Mouse (Mus musculus) c-Kit-positive CD71-negative TER-119-negative erythroid progenitor cells, embryonic 14.5 days (primary cell): ENCODE results near the gene 4931406C07Rik.
A peak's percentile ranks its signal among the peaks of the same experiment; 100 is the strongest.

Experiments used
- DNase-seq: peaks from one replicate; pipeline ENCODE4 v3.0.0-alpha.2; 2013; ENCODE audit warnings: low read depth

4931406C07Rik gene

DNA sequence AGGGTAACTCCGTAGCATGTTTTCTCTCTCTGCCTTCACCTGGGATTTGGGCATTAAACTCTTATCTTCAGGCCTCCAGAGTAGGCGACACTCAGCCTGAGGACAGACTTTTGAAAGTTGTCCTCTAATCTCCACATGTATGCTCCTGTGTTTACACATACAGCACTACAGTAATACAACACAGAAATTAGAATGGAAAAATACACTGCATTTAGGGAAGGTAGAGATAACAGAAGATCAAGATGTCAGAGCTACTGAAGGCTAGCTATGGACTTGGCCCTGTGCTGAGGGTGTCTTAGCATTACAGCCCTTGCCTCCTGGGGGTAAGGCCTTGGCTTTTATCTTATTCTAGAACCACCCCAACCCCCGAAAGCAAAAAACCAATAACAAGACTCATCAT is 17.8 kb downstream of the 4931406C07Rik start:
- no peak for DNase-seq

DNA sequence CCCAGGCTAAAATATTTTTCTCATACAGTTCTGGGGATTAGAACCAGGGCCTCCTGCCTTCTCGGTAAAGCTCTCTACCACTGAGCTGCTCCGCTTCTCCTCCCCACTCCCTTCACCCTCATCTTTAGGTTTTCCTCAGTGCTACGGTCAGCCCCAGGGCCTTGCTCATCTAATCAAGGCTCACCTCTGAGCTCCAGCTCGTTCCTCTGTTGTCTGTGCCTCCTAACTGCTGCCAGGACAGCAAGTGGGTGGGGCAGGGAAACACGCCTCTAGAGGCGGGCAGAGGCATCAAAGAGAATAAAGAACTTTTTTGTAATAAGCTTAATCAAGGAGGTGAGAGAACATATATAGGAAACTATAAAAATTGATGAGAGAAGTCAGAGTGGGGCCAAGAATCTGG is 18.4 kb downstream of the 4931406C07Rik start:
- no peak for DNase-seq

- no peak for DNase-seq
These were observed 20.8 kb downstream of the 4931406C07Rik start for GRCm38 (mm10) chr9:15285443-15285842.

DNA sequence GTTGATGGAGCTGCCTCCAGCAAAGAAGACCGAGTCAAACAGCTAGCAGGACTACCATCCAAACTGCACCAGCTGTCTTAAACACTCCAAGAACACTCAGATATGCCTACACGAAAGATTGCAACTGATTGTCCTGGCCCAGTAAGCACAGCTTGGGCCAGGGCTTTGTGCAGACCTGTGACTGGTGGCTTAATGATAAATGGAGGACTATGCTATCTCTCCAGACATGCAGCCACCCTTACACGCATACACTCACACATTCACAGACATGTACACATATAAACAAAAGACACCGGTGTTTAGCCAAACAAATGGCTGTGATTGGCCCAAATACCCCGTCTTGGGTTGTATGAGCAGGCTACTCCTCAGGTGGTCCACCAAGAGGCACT is 25.8 kb downstream of the 4931406C07Rik start:
- DNase-seq, result no peak

DNA sequence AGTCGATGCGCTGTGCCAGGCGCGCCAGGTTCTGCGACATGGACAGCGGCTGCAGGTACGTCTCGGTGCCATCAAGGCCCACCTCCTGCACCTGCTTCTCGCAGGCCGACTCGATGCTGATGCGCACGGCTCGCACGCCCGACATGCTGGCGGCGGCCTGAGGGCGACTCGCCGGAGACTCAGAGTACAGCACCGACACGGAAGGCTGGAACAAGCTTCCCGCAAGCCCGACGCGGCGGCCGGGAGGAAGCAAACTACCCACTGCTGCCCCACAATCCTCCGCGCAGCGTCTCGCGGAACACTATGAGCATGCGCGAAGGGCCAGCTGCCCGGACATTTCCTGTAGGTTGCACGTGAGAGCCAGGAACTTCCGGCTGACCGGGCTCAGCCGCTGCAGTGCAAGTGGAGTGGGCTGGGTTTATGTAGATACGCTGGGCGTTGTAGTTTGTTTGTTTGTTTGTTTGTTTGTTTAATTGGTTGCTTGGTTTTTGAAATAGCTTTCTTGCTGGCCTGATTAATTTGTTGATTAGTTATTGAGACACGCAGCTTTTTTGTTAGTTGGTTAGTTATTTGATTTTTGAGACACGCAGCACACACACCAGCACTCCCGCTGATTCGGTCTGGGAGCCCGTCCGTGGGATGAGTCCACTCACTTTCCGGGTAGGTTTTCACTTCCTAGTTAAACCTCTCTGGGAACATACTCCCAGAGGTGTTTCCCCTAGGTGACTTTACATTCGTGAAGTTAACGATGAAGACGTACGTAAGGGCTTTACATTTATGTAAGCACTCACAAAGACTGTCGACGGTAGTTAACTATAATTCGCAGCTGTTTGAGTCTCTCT is 26.4 kb downstream of the 4931406C07Rik start, which contains the start of gene Med17:
Gene Med17, minus strand, starts transcription at position 283 of the 842 bp plus-strand sequence.
- peak; percentile 91 for DNase-seq

DNA sequence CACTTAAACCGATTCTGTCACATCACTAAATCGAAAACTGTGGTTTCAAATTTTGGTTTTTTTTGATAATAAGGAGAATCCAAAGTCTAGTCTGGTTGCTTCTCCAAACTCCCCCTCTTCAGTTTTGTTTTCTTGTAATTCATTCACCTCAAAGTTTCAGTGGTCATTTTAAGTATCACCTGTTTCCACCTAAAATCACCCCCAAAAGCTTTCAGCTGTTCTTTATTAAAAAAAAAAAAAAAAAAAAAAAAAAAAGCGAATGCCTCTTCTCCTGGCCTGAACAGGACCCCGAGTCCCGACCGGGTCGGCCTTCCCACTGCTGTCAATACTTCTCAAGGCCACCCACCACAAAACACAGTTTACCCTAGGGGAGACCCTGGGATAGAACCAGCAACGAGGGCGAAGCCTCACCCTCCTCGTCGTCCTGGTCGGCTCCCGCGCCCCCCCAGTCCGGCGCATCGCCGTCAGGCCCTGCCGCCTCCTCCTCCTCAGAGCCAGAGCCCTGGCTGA is 27.1 kb downstream of the 4931406C07Rik start:
- DNase-seq, result no peak

GRCm38 (mm10) chr9:15278343-15278742 is 27.9 kb downstream of the 4931406C07Rik start:
- no peak for DNase-seq

DNA sequence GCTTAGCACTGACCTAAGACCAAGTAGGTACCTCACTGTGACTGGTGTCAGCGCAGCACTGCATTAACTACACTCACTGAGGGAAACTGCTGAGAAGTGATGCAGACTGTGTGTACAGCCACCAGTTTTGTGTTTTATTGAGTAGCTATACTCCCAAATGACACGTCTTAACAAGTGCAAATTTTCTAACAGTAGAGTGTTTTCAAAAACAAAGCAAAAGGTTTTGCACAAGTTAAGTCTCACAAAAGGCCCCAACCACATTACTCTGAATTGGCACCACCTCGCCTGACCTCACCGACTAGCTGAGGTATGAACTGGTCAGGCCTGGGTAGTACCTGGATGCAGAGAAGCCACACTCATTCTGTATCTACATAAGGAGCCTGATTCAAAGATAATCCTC is 29.4 kb downstream of the 4931406C07Rik start:
- no peak for DNase-seq

DNA sequence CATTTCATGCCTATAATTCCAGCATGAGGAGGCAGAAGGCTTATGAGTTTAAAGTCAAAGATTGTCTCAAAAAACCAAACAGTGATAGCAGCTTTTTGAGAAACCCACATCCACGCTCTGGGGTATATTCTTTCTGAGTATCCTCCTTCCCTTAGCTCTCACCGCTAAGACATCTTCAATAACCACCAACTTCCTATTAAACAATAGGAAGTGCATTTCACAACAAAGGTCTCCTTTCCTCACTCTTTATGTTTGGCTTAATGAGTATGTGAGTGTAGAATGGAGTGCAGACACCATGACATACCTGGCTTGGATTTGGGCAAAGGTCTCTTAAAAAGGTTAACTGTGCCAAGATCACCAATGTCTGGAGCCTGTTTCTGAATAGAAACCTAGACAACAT is 32.3 kb downstream of the 4931406C07Rik start:
- DNase-seq, result no peak

GRCm38 (mm10) chr9:15263487-15263886 is 42.8 kb downstream of the 4931406C07Rik start:
- no peak for DNase-seq

DNA sequence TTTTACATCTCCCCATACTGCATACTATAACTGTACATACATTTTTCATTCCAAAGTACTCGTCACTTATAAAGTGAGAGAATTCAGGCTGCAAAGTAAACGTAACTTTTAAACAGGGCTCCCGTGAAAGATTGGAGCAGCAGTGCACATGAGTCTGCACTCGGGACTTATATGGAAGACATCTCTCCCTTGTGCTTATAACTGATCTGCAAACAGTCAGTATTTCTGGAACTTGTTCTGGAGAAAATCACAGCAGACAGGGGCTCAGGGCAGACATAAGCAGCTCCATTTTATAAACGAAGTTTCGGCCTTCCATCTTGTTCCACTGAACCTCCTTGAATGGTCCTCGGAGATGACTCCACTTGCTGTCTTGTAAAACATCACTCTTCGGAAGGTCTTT is 44.3 kb downstream of the 4931406C07Rik start:
- DNase-seq, result no peak

GRCm38 (mm10) chr9:15256214-15256613 is 50.0 kb downstream of the 4931406C07Rik start:
- no peak for DNase-seq

- no peak for DNase-seq
These were observed 51.7 kb downstream of the 4931406C07Rik start for GRCm38 (mm10) chr9:15254501-15254900.

GRCm38 (mm10) chr9:15252196-15252595 is 54.1 kb downstream of the 4931406C07Rik start:
- DNase-seq, result no peak

GRCm38 (mm10) chr9:15250376-15250775 is 55.9 kb downstream of the 4931406C07Rik start:
- DNase-seq, result no peak

GRCm38 (mm10) chr9:15245319-15246075 is 60.8 kb downstream of the 4931406C07Rik start:
- no peak for DNase-seq

- DNase-seq, result no peak
These were observed 64.1 kb downstream of the 4931406C07Rik start for GRCm38 (mm10) chr9:15242130-15242529.

DNA sequence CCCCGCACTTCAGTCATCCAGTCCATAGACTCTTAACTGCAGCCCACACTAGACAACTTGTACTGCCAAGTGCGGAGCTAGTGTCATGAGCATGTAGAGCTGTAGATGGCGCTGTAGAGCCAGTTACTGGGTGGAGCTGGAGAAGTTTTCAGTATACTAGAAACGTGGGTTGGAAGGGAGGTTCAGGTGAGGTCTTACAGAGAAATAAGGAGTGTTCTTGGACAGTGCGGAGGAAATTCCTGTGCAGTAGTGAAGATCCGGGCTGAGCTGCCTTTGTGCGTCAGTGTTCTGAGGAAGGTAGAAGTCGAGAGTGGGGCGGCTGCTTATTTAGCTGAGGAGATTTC is 64.7 kb downstream of the 4931406C07Rik start:
- peak; percentile 74 for DNase-seq

- DNase-seq, result no peak
These were observed 65.2 kb downstream of the 4931406C07Rik start for GRCm38 (mm10) chr9:15240863-15241595.

DNA sequence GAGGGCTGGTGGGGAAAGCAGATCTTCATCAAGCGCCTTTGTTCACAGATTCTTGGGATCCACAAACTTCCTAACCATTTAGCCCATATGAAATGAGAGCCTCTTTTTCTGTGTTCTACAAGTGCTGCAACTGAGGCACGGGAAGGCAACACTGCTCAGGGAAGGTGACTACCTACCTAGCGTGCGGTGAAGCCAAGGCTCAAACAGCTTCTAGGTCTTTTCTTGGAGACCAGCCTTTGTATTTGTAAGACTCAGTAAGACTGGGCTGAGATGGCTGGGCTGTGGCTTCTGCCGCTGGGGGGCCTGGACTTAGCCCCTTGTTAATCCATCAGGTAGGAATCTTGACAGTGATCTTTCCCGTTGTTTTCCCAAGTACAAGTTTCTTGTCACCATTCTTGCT is 66.2 kb downstream of the 4931406C07Rik start:
- DNase-seq, result no peak

GRCm38 (mm10) chr9:15239042-15239925 is 67.0 kb downstream of the 4931406C07Rik start, which contains the start of gene Vstm5:
Vstm5 (plus strand) TSS chr9:15239045.
- no peak for DNase-seq
